Mouse (Mus musculus) kidney, adult 10 weeks (tissue): Measurements from ENCODE around the gene Lsm2. TPM values are rescaled to one million over a fixed set of nuclear protein-coding genes. Genes with fewer than 3 reads are reported as not detected.

ENCODE experiments used
- polyA plus RNA-seq: library from polyadenylated mRNA; stranded (reverse); fragments of 350-450 nt; fragmentation: Illumina TruSeq; extraction: RNeasy Lipid Tissue Mini Kit (QIAGEN cat#74804); gene quantifications from one replicate; pipeline ENCODE4 v1.2.3, GENCODE M21; 2014; ENCODE audit warnings: low read depth, low replicate concordance

Lsm2 gene
- 12.6 TPM for polyA plus RNA-seq

GRCm38 (mm10) chr17:34981690-34982180 lies at the start of gene Lsm2:
Lsm2 (plus strand) TSS chr17:34981862.

GRCm38 (mm10) chr17:34959130-34959778 lies 22.4 kb upstream of the Lsm2 start, which contains the start of gene Hspa1b:
Hspa1b (minus strand) TSS chr17:34959238.

DNA sequence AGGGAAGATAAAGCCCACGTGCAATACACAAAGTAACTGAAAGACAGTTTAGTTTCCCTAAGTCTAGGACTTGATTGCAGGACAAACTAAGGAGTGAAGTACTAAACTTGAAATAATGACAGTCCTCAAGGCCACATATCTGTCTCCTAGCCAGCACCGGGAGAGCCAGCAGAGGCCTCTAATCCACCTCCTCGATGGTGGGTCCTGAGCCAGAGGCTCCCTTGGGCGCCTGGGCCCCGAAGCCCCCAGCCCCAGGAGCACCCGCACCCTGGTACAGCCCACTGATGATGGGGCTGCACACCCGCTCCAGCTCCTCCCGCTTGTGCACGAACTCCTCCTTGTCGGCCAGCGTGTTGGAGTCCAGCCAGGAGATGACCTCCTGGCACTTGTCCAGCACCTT lies 11.8 kb upstream of the Lsm2 start, which contains the start of gene Gm20481:
Gm20481 (plus strand) TSS at position 91 of the 400 bp plus-strand sequence.

DNA sequence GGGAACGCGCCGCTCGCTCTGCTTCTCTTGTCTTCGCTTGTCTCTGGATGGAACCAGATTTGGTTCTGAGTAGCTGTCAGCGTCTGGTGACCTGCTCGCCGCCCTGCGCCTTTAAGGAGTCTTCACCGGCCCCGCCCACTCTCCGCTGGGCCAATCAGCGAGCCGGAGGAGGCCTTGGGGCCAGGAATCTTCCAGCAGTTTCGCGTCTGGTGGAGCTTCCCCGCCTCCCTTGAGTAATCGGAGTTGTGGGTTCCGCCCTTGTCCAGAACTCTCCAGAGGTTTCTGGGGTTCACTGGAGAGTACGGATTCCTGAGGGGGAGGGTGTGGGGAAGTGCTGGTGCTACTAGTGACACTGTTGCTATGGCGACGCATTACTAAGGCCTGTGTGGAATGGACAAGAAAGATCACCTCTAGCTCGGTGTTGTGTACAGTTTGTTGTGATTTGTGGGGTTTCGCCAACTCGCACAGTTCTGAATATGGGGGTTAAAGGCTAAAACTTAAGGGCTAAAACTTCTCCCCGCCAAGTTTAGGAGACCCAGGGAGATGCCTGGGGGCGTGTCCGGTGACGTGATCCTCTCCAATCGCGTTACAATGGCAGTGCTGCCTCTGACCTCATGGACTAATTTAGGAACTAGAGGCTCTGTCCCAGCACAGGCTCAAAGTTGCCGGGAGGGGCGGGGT lies 9.5 kb upstream of the Lsm2 start, which contains the start of the genes Hspa1a and Hspa1l:
Hspa1a (minus strand) TSS at position 88 of the 681 bp plus-strand sequence.
Hspa1l (plus strand) TSS at position 635 of the 681 bp plus-strand sequence.

GRCm38 (mm10) chr17:35000717-35001451 lies 19.2 kb downstream of the Lsm2 start, which contains the start of gene Vars:
Vars (plus strand) TSS chr17:35000987.

DNA sequence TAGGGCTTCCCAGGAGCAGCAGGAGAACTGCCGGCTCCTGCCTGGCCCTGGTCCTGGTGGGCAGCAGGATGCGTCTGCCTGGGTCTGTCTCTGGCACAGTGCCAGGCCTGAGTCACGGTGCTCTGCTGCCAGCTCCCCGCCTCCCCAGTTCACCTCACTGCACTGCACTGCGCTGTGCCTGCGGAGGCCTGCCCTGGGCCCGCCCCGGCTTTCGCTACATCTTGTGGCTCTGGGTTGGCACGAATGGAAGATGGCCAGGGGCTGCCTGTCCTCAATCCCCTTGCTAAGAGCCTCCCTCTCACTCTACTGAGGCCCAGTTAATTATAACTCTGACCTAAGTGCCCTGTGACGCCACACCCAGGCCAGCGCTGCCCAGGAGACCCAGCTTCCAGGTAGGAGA lies 34.7 kb downstream of the Lsm2 start, which contains the start of gene Vwa7:
Vwa7 (plus strand) TSS at position 204 of the 400 bp plus-strand sequence.

GRCm38 (mm10) chr17:35027277-35028068 lies 45.8 kb downstream of the Lsm2 start, which contains the start of gene Sapcd1:
Sapcd1 (minus strand) TSS chr17:35028016.

Other genes with a start within 250 kb of the Lsm2 start
- not detected for gene C4b, start 238.0 kb upstream of the Lsm2 start, polyA plus RNA-seq
- gene Cyp21a1, start 177.3 kb upstream of the Lsm2 start, polyA plus RNA-seq = not detected
- 2.6 TPM for gene Stk19, start 144.9 kb upstream of the Lsm2 start, polyA plus RNA-seq
- 3.0 TPM for gene Dxo, start 144.8 kb upstream of the Lsm2 start, polyA plus RNA-seq
- 2.3 TPM for gene Skiv2l, start 131.7 kb upstream of the Lsm2 start, polyA plus RNA-seq
- gene Nelfe, start 131.5 kb upstream of the Lsm2 start, polyA plus RNA-seq = 1.4 TPM
- gene Cfb, start 119.3 kb upstream of the Lsm2 start, polyA plus RNA-seq = 38.0 TPM
- gene Zbtb12, start 102.4 kb upstream of the Lsm2 start, polyA plus RNA-seq = 1.5 TPM
- 16.3 TPM for gene Gm20547, start 99.8 kb upstream of the Lsm2 start, polyA plus RNA-seq
- gene C2, start 83.6 kb upstream of the Lsm2 start, polyA plus RNA-seq = 7.3 TPM
- 7.7 TPM for gene Ehmt2, start 83.4 kb upstream of the Lsm2 start, polyA plus RNA-seq
- 8.2 TPM for gene Slc44a4, start 67.4 kb upstream of the Lsm2 start, polyA plus RNA-seq
- gene Neu1, start 50.6 kb upstream of the Lsm2 start, polyA plus RNA-seq = 25.6 TPM
- gene Hspa1b, start 22.6 kb upstream of the Lsm2 start, polyA plus RNA-seq = 17.9 TPM
- not detected for gene Gm20481, start 11.9 kb upstream of the Lsm2 start, polyA plus RNA-seq
- 8.4 TPM for gene Hspa1a, start 9.7 kb upstream of the Lsm2 start, polyA plus RNA-seq
- gene Hspa1l, start 9.2 kb upstream of the Lsm2 start, polyA plus RNA-seq = not detected
- 5.7 TPM for gene Vars, start 19.1 kb downstream of the Lsm2 start, polyA plus RNA-seq
- not detected for gene Vwa7, start 34.7 kb downstream of the Lsm2 start, polyA plus RNA-seq
- gene Sapcd1, start 46.2 kb downstream of the Lsm2 start, polyA plus RNA-seq = not detected
- gene Msh5, start 64.9 kb downstream of the Lsm2 start, polyA plus RNA-seq = 1.1 TPM
- 25.4 TPM for gene Clic1, start 68.1 kb downstream of the Lsm2 start, polyA plus RNA-seq
- 0.97 TPM for gene Ddah2, start 77.2 kb downstream of the Lsm2 start, polyA plus RNA-seq
- not detected for gene Ly6g6c, start 83.5 kb downstream of the Lsm2 start, polyA plus RNA-seq
- 1.1 TPM for gene Mpig6b, start 84.3 kb downstream of the Lsm2 start, polyA plus RNA-seq
- gene Ly6g6e, start 95.0 kb downstream of the Lsm2 start, polyA plus RNA-seq = not detected
- not detected for gene Ly6g6d, start 96.2 kb downstream of the Lsm2 start, polyA plus RNA-seq
- gene Ly6g6f, start 103.7 kb downstream of the Lsm2 start, polyA plus RNA-seq = not detected
- 7.6 TPM for gene Abhd16a, start 107.4 kb downstream of the Lsm2 start, polyA plus RNA-seq
- not detected for gene Ly6g5c, start 126.4 kb downstream of the Lsm2 start, polyA plus RNA-seq
- not detected for gene Ly6g5b, start 133.6 kb downstream of the Lsm2 start, polyA plus RNA-seq
- gene Gpank1, start 139.6 kb downstream of the Lsm2 start, polyA plus RNA-seq = 0.85 TPM
- gene Csnk2b, start 140.2 kb downstream of the Lsm2 start, polyA plus RNA-seq = 187 TPM
- 0.53 TPM for gene D17H6S53E, start 144.5 kb downstream of the Lsm2 start, polyA plus RNA-seq
- gene Apom, start 150.2 kb downstream of the Lsm2 start, polyA plus RNA-seq = 4.8 TPM
- gene Bag6, start 153.3 kb downstream of the Lsm2 start, polyA plus RNA-seq = 3.9 TPM
- gene Prrc2a, start 183.0 kb downstream of the Lsm2 start, polyA plus RNA-seq = 2.1 TPM
- 2.3 TPM for gene Aif1, start 194.2 kb downstream of the Lsm2 start, polyA plus RNA-seq
- gene Lst1, start 206.6 kb downstream of the Lsm2 start, polyA plus RNA-seq = not detected
- gene Ltb, start 212.6 kb downstream of the Lsm2 start, polyA plus RNA-seq = not detected
- not detected for gene Tnf, start 220.1 kb downstream of the Lsm2 start, polyA plus RNA-seq
- not detected for gene Lta, start 223.5 kb downstream of the Lsm2 start, polyA plus RNA-seq
- gene Gm16181, start 239.0 kb downstream of the Lsm2 start, polyA plus RNA-seq = not detected